9 mouse cellular contexts compared by ENCODE assay signal in genomic region chr7:19816224-19816771, GRCm38 (mm10). TPM values are rescaled to one million over a fixed set of nuclear protein-coding genes. Genes with fewer than 3 reads are reported as not detected.
DNase-seq lines count a peak whose midpoint lies in the region; ATAC-seq lines count a peak whose summit lies in the region.
"Had no signal": no experiment of that assay in that cellular context is flagged by ENCODE, and none has a peak within 500 bp of the region (broad histone marks: within the 10 kb centered on the region; RNA-seq: fewer than 3 reads in every experiment).

No protein-coding gene starts in this region.

- DNase-seq in adrenal gland, postnatal 10 days: peak; percentile 92
- peak; percentile 91 for DNase-seq in heart, postnatal 4 days
- peak; percentile 83 for DNase-seq in layer of hippocampus, adult 9-11 months
- DNase-seq in lung, postnatal 14 days: peak; percentile 92
- DNase-seq in ovary, postnatal 14 days (ENCODE audit: low spot score): peak; percentile 74
- DNase-seq in urinary bladder, adult 18-20 months (ENCODE audit: low spot score in 2 of 2): peak; percentile 85 to 86

- H3K36me3 ChIP-seq in forebrain, embryonic 15.5 days: no peaks in the 10 kb centered on the region

- peaks cover 32% of the 10 kb centered on the region for H3K27me3 ChIP-seq in forebrain, embryonic 15.5 days

- H3K4me1 ChIP-seq in forebrain, embryonic 15.5 days: peaks cover 17% of the 10 kb centered on the region

- H3K27ac ChIP-seq in forebrain, embryonic 15.5 days (replicated peaks): 0 out of 2 replicates have a peak overlapping the region, but pooled peaks have one; percentile 1

- peak overlapping the region; percentile 70 for H3K4me2 ChIP-seq in forebrain, embryonic 15.5 days (replicated peaks)

- peak; percentile 31 for ATAC-seq in CD4-positive, CD25-positive, alpha-beta regulatory T cell, adult 4 months
- peak; percentile 44; the same call in 1 of the 2 replicates for ATAC-seq in forebrain, embryonic 15.5 days (replicated peaks)

- H3K9ac ChIP-seq in forebrain, embryonic 15.5 days (replicated peaks): peak overlapping the region; percentile 57

- 1% methylated on average over 28 of the region's 28 CpGs for WGBS in forebrain, embryonic 15.5 days

- H3K9me3 ChIP-seq in forebrain, embryonic 15.5 days: 0 out of 2 replicates have a peak, but pooled peaks cover 3% of the 10 kb centered on the region

- H3K4me3 ChIP-seq in forebrain, embryonic 15.5 days: peak overlapping the region; percentile 45

RNA-seq across cellular contexts. Expression of gene Bcl3, which starts 6.3 kb away (rescaled TPM):
- polyA plus RNA-seq in CD4-positive, CD25-positive, alpha-beta regulatory T cell, adult 4 months (2017; shearing (Covaris generic)): 10 to 100 TPM; 16.0 to 20.5 TPM
- 10 to 100 TPM; 15.4 to 16.6 TPM for total RNA-seq in adrenal gland, postnatal 10 days (2021)
- 1.0 and 1.3 TPM in 2 replicates for polyA plus RNA-seq in forebrain, embryonic 15.5 days (2015; fragmentation: Nextera tagmentation; extraction: Ambion mirVana)
- total RNA-seq in heart, postnatal 4 days (2021): 1 to 10 TPM; 4.0 TPM

RNA-seq across cellular contexts. Expression of gene Cblc, which starts 19.7 kb away (rescaled TPM):
- not detected for polyA plus RNA-seq in CD4-positive, CD25-positive, alpha-beta regulatory T cell, adult 4 months (2017; shearing (Covaris generic))
- 1 to 10 TPM; 1.8 to 3.2 TPM for total RNA-seq in adrenal gland, postnatal 10 days (2021)
- not detected in 2 replicates for polyA plus RNA-seq in forebrain, embryonic 15.5 days (2015; fragmentation: Nextera tagmentation; extraction: Ambion mirVana)
- total RNA-seq in heart, postnatal 4 days (2021): not detected
- total RNA-seq: layer of hippocampus, adult 18-20 months had no signal

RNA-seq across cellular contexts. Expression of gene Gm19345, which starts 35.5 kb away (rescaled TPM):
- polyA plus RNA-seq in CD4-positive, CD25-positive, alpha-beta regulatory T cell, adult 4 months (2017; shearing (Covaris generic)): not detected
- total RNA-seq in adrenal gland, postnatal 10 days (2021): not detected
- polyA plus RNA-seq in forebrain, embryonic 15.5 days (2015; fragmentation: Nextera tagmentation; extraction: Ambion mirVana): 7.6 and 8.4 TPM in 2 replicates
- not detected for total RNA-seq in heart, postnatal 4 days (2021)

RNA-seq across cellular contexts. Expression of gene Ceacam16, which starts 44.8 kb away (rescaled TPM):
- not detected for polyA plus RNA-seq in CD4-positive, CD25-positive, alpha-beta regulatory T cell, adult 4 months (2017; shearing (Covaris generic))
- total RNA-seq in adrenal gland, postnatal 10 days (2021): under 1 TPM in 1 of 2 experiments, not detected in 1; 0.18 TPM
- polyA plus RNA-seq in forebrain, embryonic 15.5 days (2015; fragmentation: Nextera tagmentation; extraction: Ambion mirVana): 0.43 and 0.50 TPM in 2 replicates
- total RNA-seq in heart, postnatal 4 days (2021): under 1 TPM in 1 of 2 experiments, not detected in 1; 0.38 TPM
- total RNA-seq: layer of hippocampus, adult 18-20 months had no signal

RNA-seq across cellular contexts. Expression of gene Bcam, which starts 45.5 kb away (rescaled TPM):
- 1 to 10 TPM; 2.5 to 3.7 TPM for polyA plus RNA-seq in CD4-positive, CD25-positive, alpha-beta regulatory T cell, adult 4 months (2017; shearing (Covaris generic))
- 10 to 100 TPM; 62.4 to 75.1 TPM for total RNA-seq in adrenal gland, postnatal 10 days (2021)
- 6.8 TPM in 2 replicates for polyA plus RNA-seq in forebrain, embryonic 15.5 days (2015; fragmentation: Nextera tagmentation; extraction: Ambion mirVana)
- total RNA-seq in heart, postnatal 4 days (2021): 100 to 1,000 TPM; 263 to 285 TPM

Comparison
In these comparisons a context has a peak if more than half of its experiments do, and no peak if none do; other contexts are left out.
1. Peak in every context shown above with its lines: DNase-seq, ATAC-seq, H3K4me3 ChIP-seq and H3K27ac ChIP-seq.